Mouse (Mus musculus) heart, adult 2 months (tissue): ENCODE measurements around the gene Mecom.
A peak's percentile ranks its signal among the peaks of the same experiment; 100 is the strongest.

Experiments used
- CTCF ChIP-seq: fragments of 200-600 bp; IDR thresholded peaks from 2 replicates; pipeline ENCODE4 v1.8.1; 2022; ENCODE audit warnings: antibody characterized with exemption, mild to moderate bottlenecking, moderate library complexity
- POLR2A ChIP-seq: fragments of 200-500 bp; IDR thresholded peaks from 2 replicates; pipeline ENCODE4 v1.6.1; 2011; ENCODE audit warnings: mild to moderate bottlenecking, low read depth, low read length, control low read depth; ENCODE audit not compliant: insufficient read depth

DNA sequence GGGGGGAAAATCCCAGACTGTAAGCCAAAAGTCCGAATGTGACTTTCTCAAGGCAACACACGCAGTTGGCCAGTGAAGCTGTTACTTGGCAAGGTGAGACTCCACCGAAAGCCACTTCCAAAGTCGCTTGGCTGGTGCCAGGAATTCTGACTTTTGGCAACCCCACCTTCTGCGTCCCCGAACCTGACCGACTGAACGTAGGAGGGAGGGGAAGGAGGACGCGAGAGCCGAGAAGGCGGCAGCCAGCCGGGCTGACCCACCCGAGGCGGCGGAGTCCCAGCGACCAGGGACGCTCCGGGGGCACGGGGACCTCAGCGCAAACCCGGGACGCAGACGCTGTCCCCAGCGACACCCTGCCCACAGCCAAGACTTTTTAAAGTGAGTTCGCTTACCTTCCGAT, 535.7 kb downstream of the Mecom start:
- TF ChIP-seq POLR2A (peak; percentile 69), CTCF (no peak)
